Mouse (Mus musculus) heart, adult 8-10 months (tissue): Measurements from ENCODE around the gene Rps9. TPM values are rescaled to one million over a fixed set of nuclear protein-coding genes. Genes with fewer than 3 reads are reported as not detected.
"Not testable (repeated sequence)": the region's sequence is repeated elsewhere in the genome, so short reads cannot be mapped to it uniquely, and the experiment has no call there.

Experiments
- DNase-seq: peaks from one replicate; pipeline ENCODE4 v3.0.0; 2022; ENCODE audit warnings: low spot score
- microRNA-seq: library from miRNA; unstranded; fragments of <30 nt; microRNA quantifications from one replicate; pipeline ENCODE4 v1.2.0, GENCODE M21; 2022
- total RNA-seq, 4 experiments: library from RNA; stranded (reverse); gene quantifications; 2 replicates each; pipeline ENCODE4 v1.2.4; 2022

The Rps9 gene
- total RNA-seq, 4 experiments from 2014 or later: 559 to 671 (median 596) TPM

DNA sequence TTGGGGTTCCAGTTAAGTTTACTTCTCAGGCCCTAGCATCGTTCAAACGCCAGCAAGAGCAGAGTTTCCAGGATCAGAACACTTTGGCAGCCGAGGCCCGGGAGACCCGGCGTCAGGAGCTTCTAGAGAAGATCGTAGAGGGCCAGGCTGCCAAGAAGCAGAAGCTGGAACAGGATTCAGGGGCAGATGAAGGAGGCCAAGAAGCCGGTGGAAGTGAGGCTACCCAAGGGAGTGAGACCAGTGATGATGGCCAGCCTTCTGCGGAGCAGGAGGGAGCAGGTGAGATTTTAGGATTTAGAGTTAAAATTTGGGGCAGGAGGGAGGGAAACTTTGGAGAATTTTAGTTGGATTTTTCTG lies 8.9 kb upstream of the Rps9 start:
- not testable (repeated sequence) for DNase-seq

DNA sequence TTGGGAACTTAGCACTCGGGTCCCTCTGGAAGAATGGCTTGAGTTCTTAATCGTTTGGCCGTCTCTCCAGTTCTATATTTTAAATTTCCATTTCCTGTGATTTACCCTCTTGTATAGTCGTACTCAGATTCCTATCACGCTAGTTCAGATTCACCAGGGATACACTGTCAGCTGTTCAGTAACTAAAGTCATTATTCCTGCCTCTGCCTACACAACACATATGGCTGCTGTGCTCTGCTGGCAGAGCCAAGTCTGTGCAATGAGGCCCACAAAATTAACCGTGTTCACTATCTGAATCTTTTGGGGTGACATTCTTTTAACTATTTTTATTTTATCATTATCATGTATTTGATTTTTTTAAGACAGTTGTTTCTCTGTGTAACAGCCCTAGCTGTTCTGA lies 5.3 kb upstream of the Rps9 start:
- DNase-seq: no peak

DNA sequence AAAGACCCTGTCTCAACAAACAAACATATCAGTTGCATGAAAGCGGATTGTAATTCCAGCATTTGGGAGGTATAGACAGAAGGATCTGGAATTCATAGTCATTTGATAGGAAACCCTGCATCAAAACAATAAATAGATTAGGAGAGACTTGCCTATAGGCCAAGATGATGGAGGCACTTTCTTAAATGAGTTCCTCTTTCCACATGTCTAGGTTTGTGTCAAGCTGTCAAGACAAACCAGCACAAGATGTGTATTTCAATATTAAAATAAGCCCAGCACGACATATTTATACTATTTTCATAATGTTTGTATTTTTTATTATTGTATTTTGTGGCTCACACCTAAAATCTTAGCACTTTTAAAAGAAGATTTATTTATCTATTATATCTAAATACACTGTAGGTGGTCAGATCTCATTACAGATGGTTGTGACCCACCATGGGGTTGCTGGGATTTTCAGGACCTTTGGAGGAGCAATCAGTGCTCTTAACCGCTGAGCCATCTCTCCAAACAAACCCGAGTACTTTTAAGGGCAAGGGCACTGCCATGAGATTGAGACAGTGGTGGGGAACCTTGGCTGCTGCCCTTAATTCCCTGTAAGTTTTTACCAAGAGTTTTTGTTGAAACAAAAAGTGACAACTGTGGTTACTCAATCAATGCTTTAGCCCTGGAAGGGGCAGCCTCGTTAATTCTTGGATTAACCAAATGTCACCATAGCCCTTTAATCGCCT lies 480 bp upstream of the Rps9 start:
- no peak for DNase-seq

DNA sequence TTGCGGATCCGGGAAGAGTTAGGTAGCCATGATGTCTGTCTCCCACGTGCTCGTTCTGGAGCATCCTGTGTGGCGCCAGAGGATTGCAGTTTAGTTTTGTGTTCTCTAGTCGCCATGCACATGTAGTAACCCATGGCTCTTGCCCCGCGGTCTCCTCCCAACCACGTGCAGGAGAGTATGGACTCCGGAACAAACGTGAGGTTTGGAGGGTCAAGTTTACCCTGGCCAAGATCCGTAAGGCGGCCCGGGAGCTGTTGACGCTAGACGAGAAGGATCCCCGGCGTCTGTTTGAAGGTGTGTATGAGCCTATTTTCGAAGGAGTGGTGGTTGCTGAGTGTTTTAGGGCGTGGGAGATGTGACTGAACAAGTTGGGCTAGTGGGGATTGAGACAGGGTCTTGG lies 682 bp downstream of the Rps9 start:
- DNase-seq: no peak

DNA sequence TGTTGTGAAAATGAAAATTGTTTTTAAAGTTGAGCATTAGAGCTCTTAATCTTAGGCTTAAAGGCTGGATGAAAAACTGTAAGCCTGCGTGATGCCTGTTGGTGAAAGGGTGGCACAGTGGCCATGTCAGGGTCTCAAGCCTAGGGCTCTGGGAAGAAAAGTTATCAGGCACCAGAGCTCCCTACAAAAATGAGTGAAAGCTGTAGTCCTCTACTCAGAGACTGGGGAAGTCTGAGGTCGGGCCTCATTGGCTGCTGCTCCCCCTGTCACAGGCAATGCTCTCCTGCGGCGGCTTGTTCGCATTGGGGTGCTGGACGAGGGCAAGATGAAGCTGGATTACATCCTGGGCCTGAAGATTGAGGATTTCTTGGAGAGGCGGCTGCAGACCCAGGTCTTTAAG lies 1.7 kb downstream of the Rps9 start:
- DNase-seq: not testable (repeated sequence)

DNA sequence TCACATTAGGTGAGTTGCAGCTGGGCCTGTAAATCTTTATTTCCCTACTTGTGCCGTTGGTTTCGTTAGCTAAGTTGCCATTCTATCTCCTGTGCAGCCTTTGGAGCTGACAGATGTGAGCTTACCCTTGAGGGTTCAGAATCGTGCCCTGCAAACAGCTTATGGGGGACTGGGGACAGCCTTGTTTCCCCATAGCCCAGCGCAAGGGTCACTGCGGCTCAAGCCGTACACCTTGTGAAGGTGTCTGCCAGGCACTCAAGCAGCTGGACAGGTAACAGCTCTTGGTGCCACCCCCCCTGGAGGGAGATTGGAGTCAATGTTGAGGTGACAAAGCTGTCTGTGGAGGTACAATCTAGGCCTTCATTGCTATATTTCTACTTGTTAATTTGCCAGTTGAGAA lies 2.1 kb downstream of the Rps9 start:
- DNase-seq: no peak

DNA sequence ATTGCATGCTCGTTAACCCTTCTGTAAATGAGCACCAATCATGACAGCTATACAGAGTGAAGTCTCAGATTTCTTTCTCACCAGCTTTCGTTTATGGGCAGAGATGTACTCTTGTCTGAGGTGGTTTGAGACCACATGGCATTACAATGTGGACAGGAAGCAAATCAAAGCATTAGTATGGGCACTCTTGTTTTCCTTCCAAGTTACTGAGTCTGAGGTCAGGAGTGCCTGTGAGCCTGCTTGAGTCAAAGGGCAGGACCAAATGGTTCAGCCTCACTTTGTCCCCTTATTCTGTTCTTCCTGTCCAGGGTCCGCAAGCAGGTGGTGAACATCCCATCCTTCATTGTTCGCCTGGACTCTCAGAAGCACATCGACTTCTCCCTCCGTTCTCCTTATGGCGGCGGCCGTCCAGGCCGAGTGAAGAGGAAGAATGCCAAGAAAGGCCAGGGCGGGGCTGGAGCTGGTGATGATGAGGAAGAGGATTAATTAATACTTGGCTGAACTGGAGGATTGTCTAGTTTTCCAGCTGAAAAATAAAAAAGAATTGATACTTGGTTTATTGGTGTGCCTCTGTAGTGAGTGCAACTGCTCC lies 2.6 kb downstream of the Rps9 start:
- no peak for DNase-seq

DNA sequence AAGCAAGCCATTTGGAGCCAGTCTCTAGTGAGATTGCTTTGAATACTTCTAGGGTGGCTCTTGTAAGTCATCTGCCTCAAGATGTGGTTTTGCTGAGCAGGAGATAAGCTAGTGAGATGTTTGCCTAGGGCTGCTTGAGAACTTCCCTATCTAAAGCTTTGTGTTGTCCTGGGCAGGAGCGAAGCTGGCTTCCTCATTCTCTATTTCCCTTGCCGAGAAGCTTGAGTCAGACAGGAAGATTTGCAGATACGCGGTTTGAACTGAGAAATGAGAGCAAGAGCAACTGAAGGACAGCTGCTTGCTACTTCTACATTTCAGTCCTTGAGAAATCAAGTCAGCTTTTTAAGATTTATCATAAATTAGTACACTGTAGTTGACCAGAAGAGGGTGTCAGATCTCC lies 3.2 kb downstream of the Rps9 start:
- no peak for DNase-seq

DNA sequence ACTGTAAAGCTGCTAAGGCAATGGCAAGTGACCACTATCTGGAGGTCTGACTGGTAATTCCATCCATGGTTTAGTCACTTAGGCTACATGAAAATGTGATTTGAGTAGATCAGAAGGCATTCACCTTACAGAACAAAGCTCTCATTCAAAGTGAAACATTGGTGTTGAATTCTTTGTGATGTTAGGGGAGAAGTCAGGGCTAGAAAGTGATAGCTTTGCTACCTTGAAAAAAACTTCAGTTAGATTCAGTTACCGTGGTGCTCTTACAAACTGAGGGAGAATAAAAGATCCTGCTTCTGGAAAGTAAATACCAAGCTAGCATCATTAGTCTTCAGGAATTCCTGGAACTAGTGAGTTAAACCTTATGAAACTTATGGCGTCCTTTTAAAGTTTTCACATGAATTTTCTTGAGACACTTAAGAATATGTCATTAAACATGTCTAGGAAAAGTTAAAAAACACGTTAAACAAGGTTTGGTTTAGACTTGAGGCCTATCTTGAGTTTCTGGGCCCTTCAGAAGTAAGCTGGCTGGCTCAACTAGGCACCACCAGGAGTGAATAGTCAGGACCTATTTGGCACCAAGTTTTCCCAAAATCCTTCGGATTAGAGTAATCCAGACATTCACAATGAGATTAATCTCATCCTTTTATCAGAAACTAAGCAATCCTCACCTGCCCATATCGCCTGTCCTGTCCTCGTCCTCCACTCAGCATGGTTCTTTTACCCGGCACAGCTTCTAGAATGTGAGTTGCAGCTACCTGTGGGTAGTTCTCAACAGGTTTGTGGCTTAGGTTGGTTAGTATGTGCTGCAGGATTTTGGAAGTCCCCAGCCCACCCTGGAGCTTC lies 4.0 kb downstream of the Rps9 start:
- no peak for DNase-seq

DNA sequence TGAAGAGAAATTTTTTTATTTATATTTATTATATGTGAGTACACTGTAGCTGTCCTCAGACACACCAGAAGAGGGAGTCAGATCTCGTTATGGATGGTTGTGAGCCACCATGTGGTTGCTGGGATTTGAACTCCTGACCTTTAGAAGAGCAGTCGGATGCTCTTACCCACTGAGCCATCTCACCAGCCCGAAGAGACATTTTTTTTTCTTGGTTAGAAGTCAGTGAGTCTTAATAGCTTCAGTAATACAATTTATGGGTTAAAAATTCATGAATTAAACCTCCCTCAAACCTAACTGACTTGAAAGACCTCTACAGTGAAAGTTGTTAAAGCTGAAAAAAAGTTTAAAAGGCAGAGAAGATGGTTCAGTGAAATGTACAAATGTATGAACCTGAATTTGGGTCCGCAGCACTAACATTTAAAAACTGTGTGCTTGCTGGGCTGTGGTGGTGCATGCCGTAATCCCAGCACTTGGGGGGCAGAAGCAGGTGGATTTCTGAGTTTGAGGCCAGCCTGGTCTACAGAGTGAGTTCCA lies 4.7 kb downstream of the Rps9 start:
- not testable (repeated sequence) for DNase-seq

DNA sequence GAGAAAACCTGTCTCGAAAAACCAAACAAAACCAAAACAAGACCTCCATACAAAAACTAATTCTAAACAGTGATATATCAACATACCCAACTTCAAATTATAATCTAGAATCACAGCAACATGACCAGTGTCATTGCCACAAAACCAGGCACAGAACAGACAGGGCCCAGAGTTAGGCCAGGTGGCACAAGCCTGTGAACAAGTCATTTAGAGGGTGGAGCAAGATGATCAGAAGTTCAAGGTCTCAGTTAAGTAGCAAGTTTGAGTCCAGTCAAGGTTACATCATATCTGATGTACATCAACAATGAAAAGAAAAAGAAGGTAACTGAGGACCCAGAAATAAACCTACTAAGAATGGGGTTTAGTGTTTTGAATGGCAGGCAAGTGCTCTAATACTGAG lies 5.2 kb downstream of the Rps9 start:
- DNase-seq: no peak

DNA sequence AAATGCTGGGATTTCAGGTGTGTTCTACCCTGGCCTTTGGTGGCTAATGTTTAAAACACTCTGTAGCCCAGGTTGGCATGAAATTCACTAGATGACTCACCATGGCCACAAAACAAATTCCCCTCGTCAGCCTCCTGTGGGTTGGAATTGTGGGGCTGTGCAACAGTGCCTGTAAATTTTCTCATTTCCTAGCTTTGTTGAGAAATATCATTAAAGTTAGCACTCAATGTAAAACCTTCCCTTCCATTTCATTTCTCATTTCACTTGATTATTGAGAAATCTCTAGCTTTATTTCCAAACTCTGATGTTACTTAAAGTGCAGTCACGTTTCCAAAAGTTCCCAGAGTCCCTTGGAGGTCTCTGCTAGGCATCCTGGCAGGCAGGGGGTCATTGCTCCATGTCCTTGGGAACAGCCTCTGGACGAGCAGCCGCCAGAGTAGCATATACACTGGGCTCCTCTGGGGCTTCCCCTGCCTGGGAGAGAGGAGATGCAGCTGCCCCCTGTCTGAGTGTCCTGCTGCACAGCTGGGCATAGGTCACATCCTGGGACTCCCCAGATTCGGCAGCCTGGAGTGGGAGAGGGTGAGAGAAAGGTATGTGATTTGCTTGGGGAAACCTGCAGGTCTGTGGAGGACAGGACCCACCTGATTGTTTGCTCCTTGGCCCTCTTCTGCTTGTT lies 8.6 kb downstream of the Rps9 start:
- no peak for DNase-seq

DNA sequence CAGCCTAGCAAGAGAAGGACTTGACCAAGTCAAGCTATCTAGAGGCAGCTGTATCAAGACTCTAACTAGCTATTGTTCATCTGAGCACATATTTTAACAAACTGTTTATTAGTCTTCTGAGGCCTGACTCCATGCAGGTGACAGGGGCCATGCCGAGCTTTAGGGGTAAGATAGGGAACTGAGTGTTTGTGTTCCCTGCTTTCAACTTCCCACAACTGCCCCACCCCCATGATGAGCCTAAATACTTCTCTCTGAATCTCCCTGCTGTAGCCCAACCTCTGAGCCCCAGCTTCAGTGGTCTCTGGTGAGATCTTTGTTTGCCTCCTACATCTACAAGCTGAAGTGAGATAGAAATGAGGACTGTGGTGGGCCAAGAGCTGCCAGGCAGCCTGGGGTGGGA lies 11.5 kb downstream of the Rps9 start:
- no peak for DNase-seq

DNA sequence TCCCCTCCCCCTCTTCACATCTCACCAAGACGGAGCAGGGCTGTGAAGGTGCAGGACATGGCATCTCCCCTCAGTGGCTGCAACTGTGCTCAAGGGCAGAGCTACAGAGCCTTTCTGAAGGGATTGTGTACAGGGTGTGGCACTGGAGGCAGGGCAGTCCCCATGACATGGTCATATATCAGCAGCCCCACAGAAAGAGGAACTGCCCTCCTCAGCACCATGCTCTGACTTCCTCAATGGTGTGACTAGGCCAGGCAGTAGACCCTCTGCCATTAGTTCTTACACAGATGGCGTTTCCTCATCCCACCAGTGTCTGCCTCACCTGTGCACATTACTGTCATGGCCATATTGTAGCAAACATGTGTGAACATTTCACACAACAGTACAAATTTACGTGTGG lies 16.5 kb downstream of the Rps9 start, which contains the start of gene Pirb:
Gene Pirb (minus strand): TSS at position 124 of the 400 bp plus-strand sequence.
- not testable (repeated sequence) for DNase-seq

DNA sequence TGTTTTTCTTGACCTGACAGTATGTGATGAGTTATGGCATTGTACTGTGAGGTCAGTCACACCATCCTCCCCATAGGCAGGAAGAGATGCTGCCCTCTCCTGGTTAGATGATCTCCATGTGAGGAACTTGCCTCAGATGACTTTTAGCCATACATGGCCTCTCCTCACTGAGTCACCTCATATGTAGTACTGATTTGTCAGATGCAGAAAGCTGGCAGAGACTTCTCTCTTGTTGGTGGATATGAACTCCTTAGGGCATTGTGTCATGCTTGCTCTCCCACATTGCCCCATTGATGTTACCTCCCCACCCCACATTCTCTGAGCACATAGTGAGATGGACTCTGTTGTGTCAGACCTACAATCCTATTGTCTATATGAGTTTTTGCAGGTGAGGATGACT lies 21.7 kb downstream of the Rps9 start:
- DNase-seq: not testable (repeated sequence)

DNA sequence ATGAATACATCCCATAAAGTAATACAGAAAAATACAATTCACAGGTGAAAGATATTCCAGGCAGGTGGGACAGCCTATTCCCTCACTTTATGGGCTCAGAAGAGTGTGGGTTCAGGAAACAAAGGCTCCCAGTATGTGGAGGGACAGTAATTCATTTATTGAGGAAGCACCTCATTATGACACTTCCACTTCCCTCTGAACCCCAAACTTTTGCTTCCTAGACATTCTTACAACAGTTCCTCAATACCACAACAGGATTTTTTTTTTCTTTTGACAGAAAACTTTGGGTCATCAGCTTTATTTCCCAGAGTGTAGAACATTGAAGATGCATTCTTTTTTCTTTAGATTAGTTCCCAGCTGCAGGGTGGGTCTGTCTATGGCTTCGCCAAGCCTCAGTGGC lies 28.9 kb downstream of the Rps9 start:
- DNase-seq: not testable (repeated sequence)

Small RNAs within 50 kb of the gene (microRNA-seq; reads per million reads assigned to microRNA genes)
- 2.5 reads per million for gene Mir3572

Other genes starting within 250 kb of the Rps9 start
- not detected for gene Tarm1, start 201.4 kb upstream of the Rps9 start, total RNA-seq
- gene Oscar, start 87.8 kb upstream of the Rps9 start, total RNA-seq: under 1 TPM; 0.14 to 0.16 (median 0.15) TPM
- gene Ndufa3, start 86.6 kb upstream of the Rps9 start, total RNA-seq: 1,000 to 10,000 TPM; 2,114 to 2,277 (median 2,237) TPM
- gene Tfpt, start 74.1 kb upstream of the Rps9 start, total RNA-seq: 10 to 100 TPM; 17.4 to 22.9 (median 18.9) TPM
- 10 to 100 TPM; 21.4 to 28.6 (median 25.2) TPM for gene Prpf31, start 74.0 kb upstream of the Rps9 start, total RNA-seq
- gene Cnot3, start 58.7 kb upstream of the Rps9 start, total RNA-seq: 10 to 100 TPM; 19.5 to 26.0 (median 23.2) TPM
- 10 to 100 TPM; 10.4 to 12.8 (median 11.8) TPM for gene Leng1, start 38.2 kb upstream of the Rps9 start, total RNA-seq
- gene Tmc4, start 26.4 kb upstream of the Rps9 start, total RNA-seq: 1 to 10 TPM in 1 of 4 experiments, under 1 TPM in 3; 0.66 to 1.1 (median 0.80) TPM
- gene Tsen34, start 11.1 kb upstream of the Rps9 start, total RNA-seq: 10 to 100 TPM; 65.3 to 88.1 (median 74.1) TPM
- 10 to 100 TPM; 19.2 to 23.5 (median 22.3) TPM for gene Mboat7, start 10.5 kb upstream of the Rps9 start, total RNA-seq
- 1 to 10 TPM; 1.4 to 3.4 (median 1.6) TPM for gene Pirb, start 16.4 kb downstream of the Rps9 start, total RNA-seq
- gene Gm15448, start 121.7 kb downstream of the Rps9 start, total RNA-seq: under 1 TPM in 2 of 4 experiments, not detected in 2; 0.22 to 0.75 TPM
- gene Pira2, start 141.1 kb downstream of the Rps9 start, total RNA-seq: under 1 TPM in 1 of 4 experiments, not detected in 3; 0.12 TPM
- under 1 TPM in 2 of 4 experiments, not detected in 2; 0.14 to 0.28 TPM for gene Gm14548, start 194.1 kb downstream of the Rps9 start, total RNA-seq
- under 1 TPM in 2 of 4 experiments, not detected in 2; 0.24 to 0.63 TPM for gene Lilra6, start 211.5 kb downstream of the Rps9 start, total RNA-seq